8 mouse cellular contexts compared by ENCODE assay signal in genomic region chr11:19835221-19835745, GRCm38 (mm10).
DNase-seq lines count a peak whose midpoint lies in the region; ATAC-seq lines count a peak whose summit lies in the region.

No protein-coding gene starts in this region.

- peaks cover 7% of the 10 kb centered on the region; the same call in 1 of the 2 replicates for H3K4me1 ChIP-seq in kidney, embryonic 16.5 days (ENCODE audit: insufficient read depth, low read length)
- H3K4me1 ChIP-seq in hindbrain, embryonic 15.5 days (replicated peaks): peaks cover 14% of the 10 kb centered on the region
- peaks cover 16% of the 10 kb centered on the region for H3K4me1 ChIP-seq in limb, embryonic 13.5 days
- H3K4me1 ChIP-seq in stomach, embryonic 15.5 days: 0 out of 2 replicates have a peak, but pooled peaks cover 7% of the 10 kb centered on the region

- ATAC-seq in kidney, embryonic 16.5 days (ENCODE audit: low FRiP score, low TSS enrichment): peak; percentile 53; the same call in 1 of the 2 replicates
- peak; percentile 88 for ATAC-seq in hindbrain, embryonic 15.5 days (ENCODE audit: low FRiP score, low read depth)
- ATAC-seq in limb, embryonic 13.5 days (ENCODE audit: low FRiP score, low read depth): peak; percentile 49; the same call in 1 of the 2 replicates
- peak; percentile 69; the same call in 1 of the 2 replicates for ATAC-seq in stomach, embryonic 15.5 days (ENCODE audit: insufficient read depth, low FRiP score, low read depth)

- no peak overlapping the region for H3K4me2 ChIP-seq in kidney, embryonic 16.5 days (replicated peaks; ENCODE audit: low read depth, low read length)
- H3K4me2 ChIP-seq in hindbrain, embryonic 15.5 days: peak overlapping the region; percentile 26
- H3K4me2 ChIP-seq in limb, embryonic 13.5 days (replicated peaks): no peak overlapping the region
- H3K4me2 ChIP-seq in stomach, embryonic 15.5 days: no peak overlapping the region

- H3K4me3 ChIP-seq in kidney, embryonic 16.5 days (ENCODE audit: low read length): no peak overlapping the region
- no peak overlapping the region for H3K4me3 ChIP-seq in hindbrain, embryonic 15.5 days
- H3K4me3 ChIP-seq in limb, embryonic 13.5 days: no peak overlapping the region
- no peak overlapping the region for H3K4me3 ChIP-seq in stomach, embryonic 15.5 days (replicated peaks)

- no peaks in the 10 kb centered on the region for H3K9me3 ChIP-seq in kidney, embryonic 16.5 days (ENCODE audit: low read length)
- no peaks in the 10 kb centered on the region for H3K9me3 ChIP-seq in hindbrain, embryonic 15.5 days
- no peaks in the 10 kb centered on the region for H3K9me3 ChIP-seq in limb, embryonic 13.5 days
- no peaks in the 10 kb centered on the region for H3K9me3 ChIP-seq in stomach, embryonic 15.5 days

- intact Hi-C loops in heart, postnatal 36 days (cut with DNase I): no loop called here

- WGBS in kidney, embryonic 16.5 days: 23% methylated on average over 6 of the region's 6 CpGs
- WGBS in hindbrain, embryonic 15.5 days: 10% methylated on average over 6 of the region's 6 CpGs
- WGBS in limb, embryonic 13.5 days: 28% methylated on average over 6 of the region's 6 CpGs
- 24% methylated on average over 6 of the region's 6 CpGs for WGBS in stomach, embryonic 15.5 days

- no peaks in the 10 kb centered on the region for H3K27me3 ChIP-seq in kidney, embryonic 16.5 days (ENCODE audit: insufficient read depth, low read length)
- H3K27me3 ChIP-seq in hindbrain, embryonic 15.5 days: no peaks in the 10 kb centered on the region
- no peaks in the 10 kb centered on the region for H3K27me3 ChIP-seq in limb, embryonic 13.5 days
- no peaks in the 10 kb centered on the region for H3K27me3 ChIP-seq in stomach, embryonic 15.5 days (replicated peaks)

- DNase-seq in kidney, adult 8-10 months: no peak
- DNase-seq in embryo, embryonic 11 days: peak; percentile 69
- DNase-seq in B cell, adult 2 months: no peak
- DNase-seq in heart, postnatal 36 days: no peak

- H3K36me3 ChIP-seq in kidney, embryonic 16.5 days (ENCODE audit: insufficient read depth, low read length): no peaks in the 10 kb centered on the region
- H3K36me3 ChIP-seq in hindbrain, embryonic 15.5 days: no peaks in the 10 kb centered on the region
- no peaks in the 10 kb centered on the region for H3K36me3 ChIP-seq in limb, embryonic 13.5 days
- no peaks in the 10 kb centered on the region for H3K36me3 ChIP-seq in stomach, embryonic 15.5 days

- H3K27ac ChIP-seq in kidney, embryonic 16.5 days (ENCODE audit: low read length): no peak overlapping the region
- H3K27ac ChIP-seq in hindbrain, embryonic 15.5 days (replicated peaks): 0 out of 2 replicates have a peak overlapping the region, but pooled peaks have one; percentile 49
- H3K27ac ChIP-seq in limb, embryonic 13.5 days: no peak overlapping the region
- peak overlapping the region; percentile 61; the same call in 1 of the 2 replicates for H3K27ac ChIP-seq in stomach, embryonic 15.5 days

- H3K9ac ChIP-seq in kidney, embryonic 16.5 days (replicated peaks; ENCODE audit: low read length): no peak overlapping the region
- no peak overlapping the region for H3K9ac ChIP-seq in hindbrain, embryonic 15.5 days
- H3K9ac ChIP-seq in limb, embryonic 13.5 days: peak overlapping the region; percentile 8; the same call in 1 of the 2 replicates
- H3K9ac ChIP-seq in stomach, embryonic 15.5 days: no peak overlapping the region

Comparison
In these comparisons a context has a peak if more than half of its experiments do, and no peak if none do; other contexts are left out.
1. H3K27ac ChIP-seq: peak in hindbrain, embryonic 15.5 days (single experiment) and stomach, embryonic 15.5 days (single experiment); none in kidney, embryonic 16.5 days (single experiment) and limb, embryonic 13.5 days (single experiment).
2. Peak in every context shown above with its lines, with median percentiles within 50 percentile points of each other: ATAC-seq.